Mouse (Mus musculus): ENCODE measurements around the gene P4ha3. TPM values are rescaled to one million over a fixed set of nuclear protein-coding genes. Genes with fewer than 3 reads are reported as not detected.
"Not testable (repeated sequence)": the region's sequence is repeated elsewhere in the genome, so short reads cannot be mapped to it uniquely, and the experiment has no call there.

P4ha3 gene
- 15.8 and 16.2 TPM in 2 replicates for polyA plus RNA-seq (2014; fragmentation: Nextera tagmentation; extraction: Ambion mirVana)

DNA sequence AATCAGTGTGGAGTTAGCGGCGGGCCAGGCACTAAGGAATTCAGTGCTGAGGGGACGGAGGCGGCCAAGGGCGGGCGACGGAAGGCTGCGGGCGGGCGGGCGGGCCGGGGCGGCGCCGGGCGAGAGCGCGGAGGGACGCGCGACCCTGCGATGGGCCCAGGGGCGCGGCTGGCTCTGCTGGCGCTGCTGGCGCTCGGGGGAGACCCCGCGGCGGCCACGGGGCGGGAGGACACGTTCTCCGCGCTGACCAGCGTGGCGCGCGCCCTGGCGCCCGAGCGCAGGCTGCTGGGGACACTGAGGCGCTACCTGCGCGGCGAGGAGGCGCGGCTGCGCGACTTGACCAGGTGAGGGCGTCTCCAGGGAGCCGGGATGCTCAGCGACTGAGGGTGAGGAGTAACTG lies at the start of gene P4ha3:
Gene P4ha3, plus strand, starts transcription at position 138 of the 400 bp plus-strand sequence.
- H3K27ac ChIP-seq (ENCODE audit: low read depth, low read length), result peak within 1 kb of the TSS; percentile 41; the same call in 1 of the 2 replicates
- peaks cover 4% of the 10 kb centered on the region; the same call in 1 of the 2 replicates for H3K4me1 ChIP-seq (ENCODE audit: control insufficient read depth, insufficient read depth, low read length)
- H3K4me3 ChIP-seq (ENCODE audit: low read depth, low read length), result peak within 1 kb of the TSS; percentile 46
- no peaks in the 10 kb centered on the region for H3K36me3 ChIP-seq (ENCODE audit: control insufficient read depth, insufficient read depth, low read length)
- H3K9me3 ChIP-seq (ENCODE audit: control insufficient read depth, low read length), result no peaks in the 10 kb centered on the region
- WGBS, result under 1% methylated on average over 44 of the region's 53 CpGs
- ATAC-seq (ENCODE audit: low read depth), result peak; percentile 62
- no peaks in the 10 kb centered on the region for H3K27me3 ChIP-seq (ENCODE audit: control insufficient read depth, insufficient read depth, low read length)
- peak within 1 kb of the TSS; percentile 58 for H3K9ac ChIP-seq (replicated peaks; ENCODE audit: low read depth, low read length)
- H3K4me2 ChIP-seq (ENCODE audit: low read depth, low read length), result peak within 1 kb of the TSS; percentile 91

- Histone ChIP-seq H3K4me2 (ENCODE audit: low read depth, low read length) (no peak overlapping the region), H3K9ac (replicated peaks; ENCODE audit: low read depth, low read length) (no peak overlapping the region), H3K27ac (ENCODE audit: low read depth, low read length) (no peak overlapping the region), H3K4me1 (ENCODE audit: control insufficient read depth, insufficient read depth, low read length) (no peaks in the 10 kb centered on the region), H3K36me3 (ENCODE audit: control insufficient read depth, insufficient read depth, low read length) (no peaks in the 10 kb centered on the region), H3K9me3 (ENCODE audit: control insufficient read depth, low read length) (no peaks in the 10 kb centered on the region), H3K27me3 (ENCODE audit: control insufficient read depth, insufficient read depth, low read length) (no peaks in the 10 kb centered on the region), H3K4me3 (ENCODE audit: low read depth, low read length) (no peak overlapping the region)
- ATAC-seq (ENCODE audit: low read depth), result no peak
- 81% methylated on average over 1 of the region's 1 CpGs for WGBS
Observed at GRCm38 (mm10) chr7:100238271-100238670, 47.0 kb upstream of the P4ha3 start.

GRCm38 (mm10) chr7:100240601-100241000 lies 44.7 kb upstream of the P4ha3 start:
- no peak overlapping the region for H3K4me2 ChIP-seq (ENCODE audit: low read depth, low read length)
- H3K27ac ChIP-seq (ENCODE audit: low read depth, low read length), result no peak overlapping the region
- H3K9ac ChIP-seq (replicated peaks; ENCODE audit: low read depth, low read length), result no peak overlapping the region
- WGBS, result 76% methylated on average over 2 of the region's 2 CpGs
- no peak for ATAC-seq (ENCODE audit: low read depth)
- no peaks in the 10 kb centered on the region for H3K27me3 ChIP-seq (ENCODE audit: control insufficient read depth, insufficient read depth, low read length)
- H3K4me1 ChIP-seq (ENCODE audit: control insufficient read depth, insufficient read depth, low read length), result no peaks in the 10 kb centered on the region
- H3K36me3 ChIP-seq (ENCODE audit: control insufficient read depth, insufficient read depth, low read length), result no peaks in the 10 kb centered on the region
- no peak overlapping the region for H3K4me3 ChIP-seq (ENCODE audit: low read depth, low read length)
- no peaks in the 10 kb centered on the region for H3K9me3 ChIP-seq (ENCODE audit: control insufficient read depth, low read length)

- ATAC-seq (ENCODE audit: low read depth), result no peak
- Histone ChIP-seq H3K9ac (replicated peaks; ENCODE audit: low read depth, low read length) (no peak overlapping the region), H3K27me3 (ENCODE audit: control insufficient read depth, insufficient read depth, low read length) (no peaks in the 10 kb centered on the region), H3K9me3 (ENCODE audit: control insufficient read depth, low read length) (no peaks in the 10 kb centered on the region), H3K36me3 (ENCODE audit: control insufficient read depth, insufficient read depth, low read length) (no peaks in the 10 kb centered on the region), H3K4me1 (ENCODE audit: control insufficient read depth, insufficient read depth, low read length) (no peaks in the 10 kb centered on the region), H3K4me3 (ENCODE audit: low read depth, low read length) (no peak overlapping the region), H3K4me2 (ENCODE audit: low read depth, low read length) (no peak overlapping the region), H3K27ac (ENCODE audit: low read depth, low read length) (no peak overlapping the region)
- 94% methylated on average over 1 of the region's 1 CpGs for WGBS
Observed at GRCm38 (mm10) chr7:100243007-100243406, 42.3 kb upstream of the P4ha3 start.

DNA sequence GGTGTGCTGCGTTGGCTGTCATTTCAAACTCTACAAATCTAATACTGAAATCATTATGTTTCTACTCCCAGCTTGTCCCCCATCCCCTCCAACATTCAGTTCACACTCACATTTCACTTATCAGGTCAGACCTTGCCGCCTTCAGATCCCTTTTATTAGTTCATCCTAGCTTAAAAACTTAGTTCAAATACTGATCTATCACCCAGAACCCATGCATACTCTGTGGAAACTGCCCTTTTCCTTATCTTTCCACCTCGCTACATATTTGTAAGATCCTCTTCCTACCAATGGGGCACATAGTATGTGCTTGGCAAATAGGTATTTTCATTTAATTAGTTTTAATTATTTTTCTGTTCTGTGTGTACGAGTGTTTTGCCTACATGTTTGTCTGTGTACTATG lies 41.1 kb upstream of the P4ha3 start:
- H3K27ac ChIP-seq (ENCODE audit: low read depth, low read length), result no peak overlapping the region
- H3K9me3 ChIP-seq (ENCODE audit: control insufficient read depth, low read length), result no peaks in the 10 kb centered on the region
- H3K4me2 ChIP-seq (ENCODE audit: low read depth, low read length), result no peak overlapping the region
- 92% methylated on average over 4 of the region's 4 CpGs for WGBS
- H3K9ac ChIP-seq (replicated peaks; ENCODE audit: low read depth, low read length), result no peak overlapping the region
- no peaks in the 10 kb centered on the region for H3K27me3 ChIP-seq (ENCODE audit: control insufficient read depth, insufficient read depth, low read length)
- no peaks in the 10 kb centered on the region for H3K4me1 ChIP-seq (ENCODE audit: control insufficient read depth, insufficient read depth, low read length)
- ATAC-seq (ENCODE audit: low read depth), result no peak
- no peak overlapping the region for H3K4me3 ChIP-seq (ENCODE audit: low read depth, low read length)
- H3K36me3 ChIP-seq (ENCODE audit: control insufficient read depth, insufficient read depth, low read length), result no peaks in the 10 kb centered on the region

- Histone ChIP-seq H3K9ac (replicated peaks; ENCODE audit: low read depth, low read length) (no peak overlapping the region), H3K9me3 (ENCODE audit: control insufficient read depth, low read length) (no peaks in the 10 kb centered on the region), H3K4me3 (ENCODE audit: low read depth, low read length) (no peak overlapping the region), H3K4me2 (ENCODE audit: low read depth, low read length) (no peak overlapping the region), H3K27ac (ENCODE audit: low read depth, low read length) (no peak overlapping the region), H3K27me3 (ENCODE audit: control insufficient read depth, insufficient read depth, low read length) (no peaks in the 10 kb centered on the region), H3K4me1 (ENCODE audit: control insufficient read depth, insufficient read depth, low read length) (no peaks in the 10 kb centered on the region), H3K36me3 (ENCODE audit: control insufficient read depth, insufficient read depth, low read length) (no peaks in the 10 kb centered on the region)
- ATAC-seq (ENCODE audit: low read depth), result no peak
- WGBS, result 98% methylated on average over 3 of the region's 3 CpGs
Observed at GRCm38 (mm10) chr7:100245176-100245575, 40.1 kb upstream of the P4ha3 start.

GRCm38 (mm10) chr7:100250667-100251066 lies 34.7 kb upstream of the P4ha3 start:
- Histone ChIP-seq H3K9ac (replicated peaks; ENCODE audit: low read depth, low read length) (no peak overlapping the region), H3K27me3 (ENCODE audit: control insufficient read depth, insufficient read depth, low read length) (no peaks in the 10 kb centered on the region), H3K4me2 (ENCODE audit: low read depth, low read length) (no peak overlapping the region), H3K9me3 (ENCODE audit: control insufficient read depth, low read length) (no peaks in the 10 kb centered on the region), H3K4me3 (ENCODE audit: low read depth, low read length) (no peak overlapping the region), H3K36me3 (ENCODE audit: control insufficient read depth, insufficient read depth, low read length) (peaks cover 12% of the 10 kb centered on the region; the same call in 1 of the 2 replicates), H3K4me1 (ENCODE audit: control insufficient read depth, insufficient read depth, low read length) (no peaks in the 10 kb centered on the region), H3K27ac (ENCODE audit: low read depth, low read length) (no peak overlapping the region)
- 98% methylated on average over 5 of the region's 5 CpGs for WGBS
- no peak for ATAC-seq (ENCODE audit: low read depth)

DNA sequence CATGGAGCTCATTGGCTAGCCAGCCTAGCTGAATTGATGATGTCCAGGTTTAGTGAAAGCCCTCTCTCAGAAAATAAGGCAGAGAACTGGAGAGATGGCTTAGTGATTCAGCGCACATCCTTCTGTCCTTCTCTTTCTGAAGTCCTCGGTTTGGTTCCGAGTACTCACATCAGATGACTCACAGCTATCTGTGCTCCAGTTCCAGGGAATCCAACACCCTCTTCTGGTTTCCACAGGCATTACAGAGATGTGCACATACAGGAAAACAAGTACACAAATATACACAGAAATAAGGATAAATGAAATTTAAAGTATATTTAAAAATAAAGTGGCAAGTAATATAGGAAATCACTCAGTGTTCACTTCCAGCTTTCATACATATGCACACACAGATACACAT lies 23.0 kb upstream of the P4ha3 start:
- no peak overlapping the region for H3K4me3 ChIP-seq (ENCODE audit: low read depth, low read length)
- H3K27me3 ChIP-seq (ENCODE audit: control insufficient read depth, insufficient read depth, low read length), result no peaks in the 10 kb centered on the region
- no peak overlapping the region for H3K4me2 ChIP-seq (ENCODE audit: low read depth, low read length)
- no peaks in the 10 kb centered on the region for H3K4me1 ChIP-seq (ENCODE audit: control insufficient read depth, insufficient read depth, low read length)
- ATAC-seq (ENCODE audit: low read depth), result no peak
- no peaks in the 10 kb centered on the region for H3K9me3 ChIP-seq (ENCODE audit: control insufficient read depth, low read length)
- WGBS, result 78% methylated on average over 3 of the region's 3 CpGs
- no peak overlapping the region for H3K9ac ChIP-seq (replicated peaks; ENCODE audit: low read depth, low read length)
- peaks cover 15% of the 10 kb centered on the region for H3K36me3 ChIP-seq (ENCODE audit: control insufficient read depth, insufficient read depth, low read length)
- no peak overlapping the region for H3K27ac ChIP-seq (ENCODE audit: low read depth, low read length)

DNA sequence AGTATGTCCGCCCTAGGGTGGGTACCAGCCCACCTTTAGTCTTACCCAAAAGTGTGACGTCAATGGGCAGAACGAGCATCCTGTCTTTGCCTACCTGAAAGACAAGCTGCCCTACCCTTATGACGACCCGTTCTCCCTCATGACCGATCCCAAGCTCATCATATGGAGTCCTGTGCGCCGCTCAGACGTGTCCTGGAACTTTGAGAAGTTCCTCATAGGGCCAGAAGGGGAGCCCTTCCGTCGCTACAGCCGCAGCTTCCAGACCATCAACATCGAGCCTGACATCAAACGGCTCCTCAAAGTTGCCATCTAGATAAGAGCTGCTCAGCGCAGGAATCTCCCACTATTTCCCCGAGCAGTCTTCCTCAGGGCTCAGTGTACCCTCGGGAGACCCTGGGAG lies 20.4 kb upstream of the P4ha3 start:
- not testable (repeated sequence) for H3K9ac ChIP-seq (replicated peaks; ENCODE audit: low read depth, low read length); H3K27me3 ChIP-seq (ENCODE audit: control insufficient read depth, insufficient read depth, low read length); H3K4me1 ChIP-seq (ENCODE audit: control insufficient read depth, insufficient read depth, low read length); ATAC-seq (ENCODE audit: low read depth); H3K4me3 ChIP-seq (ENCODE audit: low read depth, low read length); H3K27ac ChIP-seq (ENCODE audit: low read depth, low read length); H3K9me3 ChIP-seq (ENCODE audit: control insufficient read depth, low read length); H3K4me2 ChIP-seq (ENCODE audit: low read depth, low read length)
- WGBS, result 56% methylated on average over 17 of the region's 17 CpGs
- H3K36me3 ChIP-seq (ENCODE audit: control insufficient read depth, insufficient read depth, low read length), result peaks cover 22% of the 10 kb centered on the region

Data from neural tube, embryonic 14.5 days (tissue).